Mouse (Mus musculus): ENCODE measurements around the gene Catsper3. TPM values are rescaled to one million over a fixed set of nuclear protein-coding genes. Genes with fewer than 3 reads are reported as not detected.

Gene Catsper3
- polyA plus RNA-seq, 2 experiments: 0.18 TPM; not detected in 1

DNA sequence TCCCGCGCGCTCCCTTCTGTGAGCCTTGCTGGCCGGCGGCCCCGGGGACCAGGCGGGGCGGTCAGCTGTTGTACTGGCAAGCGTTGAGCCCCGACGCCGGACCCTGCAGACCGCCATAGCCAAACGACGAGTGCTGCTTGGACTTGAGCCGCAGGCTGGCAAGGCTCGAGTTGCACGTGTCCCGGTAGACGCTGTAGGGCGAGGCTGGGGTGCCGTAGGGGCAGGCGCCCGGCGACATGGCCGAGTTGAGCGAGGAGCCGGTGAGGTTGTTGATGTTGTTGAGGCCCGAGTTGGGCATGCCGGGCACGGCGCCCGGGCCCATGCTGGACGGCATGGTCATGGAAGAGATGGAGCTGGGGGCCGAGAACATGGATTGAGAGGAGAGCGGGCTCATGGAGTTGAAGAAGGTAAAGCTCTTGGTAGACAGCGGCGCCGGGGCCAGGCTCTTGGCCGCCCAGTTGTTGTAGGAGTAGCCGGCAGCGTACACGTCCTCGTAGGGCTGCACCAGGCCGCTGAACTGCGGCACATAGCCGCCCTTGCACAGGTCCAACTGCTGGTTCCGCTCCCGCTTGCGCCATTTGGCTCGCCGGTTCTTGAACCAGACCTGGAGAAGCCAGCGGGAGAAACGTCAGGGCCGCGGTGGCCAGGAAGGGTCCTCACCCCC, 41.8 kb downstream of the Catsper3 start:
- H3K27ac ChIP-seq (replicated peaks; ENCODE audit: low read depth, low read length): peak overlapping the region; percentile 73
- peak overlapping the region; percentile 77 for H3K9ac ChIP-seq (ENCODE audit: low read depth, low read length, severe bottlenecking)
- under 1% methylated on average over 56 of the region's 56 CpGs for WGBS
- DNase-seq (ENCODE audit: low spot score) (no peak), ATAC-seq (ENCODE audit: low FRiP score, low read depth) (no peak)
- peak overlapping the region; percentile 66 for H3K4me2 ChIP-seq (replicated peaks; ENCODE audit: low read depth, low read length, severe bottlenecking)
- H3K27me3 ChIP-seq (ENCODE audit: control insufficient read depth, insufficient read depth, low read length): peaks cover 64% of the 10 kb centered on the region; the same call in 1 of the 2 replicates
- H3K4me3 ChIP-seq (replicated peaks; ENCODE audit: low read length): peak overlapping the region; percentile 36
- no peak for TF ChIP-seq POLR2A (IDR thresholded peaks at IDR 0.05; ENCODE audit: borderline replicate concordance, extremely low read depth, insufficient read depth, insufficient read length)
- H3K36me3 ChIP-seq (ENCODE audit: control insufficient read depth, insufficient read depth, low read length): peaks cover 45% of the 10 kb centered on the region
- H3K9me3 ChIP-seq (ENCODE audit: control insufficient read depth, low read length): no peaks in the 10 kb centered on the region
- H3K4me1 ChIP-seq (ENCODE audit: control insufficient read depth, insufficient read depth, low read length): peaks cover 34% of the 10 kb centered on the region

GRCm38 (mm10) chr13:55826796-55827678, 42.7 kb downstream of the Catsper3 start:
- 10% methylated on average over 13 of the region's 13 CpGs for WGBS
- ATAC-seq (ENCODE audit: low FRiP score, low read depth): no peak
- peak overlapping the region; percentile 92 for H3K9ac ChIP-seq (ENCODE audit: low read depth, low read length, severe bottlenecking)
- TF ChIP-seq POLR2A (IDR thresholded peaks at IDR 0.05; ENCODE audit: borderline replicate concordance, extremely low read depth, insufficient read depth, insufficient read length): no peak
- H3K4me3 ChIP-seq (replicated peaks; ENCODE audit: low read length): peak overlapping the region; percentile 67
- H3K9me3 ChIP-seq (ENCODE audit: control insufficient read depth, low read length): no peaks in the 10 kb centered on the region
- H3K4me2 ChIP-seq (replicated peaks; ENCODE audit: low read depth, low read length, severe bottlenecking): peak overlapping the region; percentile 66
- H3K27me3 ChIP-seq (ENCODE audit: control insufficient read depth, insufficient read depth, low read length): peaks cover 71% of the 10 kb centered on the region
- peaks cover 37% of the 10 kb centered on the region for H3K4me1 ChIP-seq (ENCODE audit: control insufficient read depth, insufficient read depth, low read length)
- peaks cover 45% of the 10 kb centered on the region for H3K36me3 ChIP-seq (ENCODE audit: control insufficient read depth, insufficient read depth, low read length)
- peak overlapping the region; percentile 73 for H3K27ac ChIP-seq (replicated peaks; ENCODE audit: low read depth, low read length)
- no peak for DNase-seq (ENCODE audit: low spot score)

DNA sequence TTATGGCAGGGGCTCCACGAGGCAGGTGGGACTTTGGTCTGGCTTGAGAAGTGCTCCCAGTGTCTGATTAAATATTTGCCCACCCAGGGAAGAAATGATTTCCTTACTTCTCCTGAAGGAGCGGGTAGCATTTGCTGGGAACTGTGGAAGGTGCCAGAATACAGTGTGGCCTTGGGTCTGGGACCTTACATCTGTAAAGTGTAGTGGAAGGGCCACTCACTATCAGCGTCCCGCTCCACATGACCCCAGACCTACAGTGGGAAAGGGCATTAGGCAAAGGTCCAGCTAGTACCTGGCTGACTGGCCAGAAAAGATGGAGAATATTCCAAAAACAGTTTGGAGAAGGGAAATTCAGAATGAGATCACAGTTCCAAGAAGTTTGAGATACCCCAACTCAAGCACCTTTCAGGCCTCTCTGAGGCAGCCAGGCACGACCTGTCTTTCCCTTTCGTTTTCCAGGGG, 43.3 kb downstream of the Catsper3 start:
- Histone ChIP-seq H3K4me1 (ENCODE audit: control insufficient read depth, insufficient read depth, low read length) (peaks cover 37% of the 10 kb centered on the region), H3K27ac (replicated peaks; ENCODE audit: low read depth, low read length) (peak overlapping the region; percentile 73), H3K9me3 (ENCODE audit: control insufficient read depth, low read length) (no peaks in the 10 kb centered on the region), H3K27me3 (ENCODE audit: control insufficient read depth, insufficient read depth, low read length) (peaks cover 77% of the 10 kb centered on the region), H3K4me3 (replicated peaks; ENCODE audit: low read length) (peak overlapping the region; percentile 67), H3K4me2 (replicated peaks; ENCODE audit: low read depth, low read length, severe bottlenecking) (peak overlapping the region; percentile 66), H3K9ac (ENCODE audit: low read depth, low read length, severe bottlenecking) (peak overlapping the region; percentile 92), H3K36me3 (ENCODE audit: control insufficient read depth, insufficient read depth, low read length) (peaks cover 45% of the 10 kb centered on the region)
- no peak for TF ChIP-seq POLR2A (IDR thresholded peaks at IDR 0.05; ENCODE audit: borderline replicate concordance, extremely low read depth, insufficient read depth, insufficient read length)
- no peak for DNase-seq (ENCODE audit: low spot score)
- WGBS: 8% methylated on average over 6 of the region's 6 CpGs
- no peak for ATAC-seq (ENCODE audit: low FRiP score, low read depth)

DNA sequence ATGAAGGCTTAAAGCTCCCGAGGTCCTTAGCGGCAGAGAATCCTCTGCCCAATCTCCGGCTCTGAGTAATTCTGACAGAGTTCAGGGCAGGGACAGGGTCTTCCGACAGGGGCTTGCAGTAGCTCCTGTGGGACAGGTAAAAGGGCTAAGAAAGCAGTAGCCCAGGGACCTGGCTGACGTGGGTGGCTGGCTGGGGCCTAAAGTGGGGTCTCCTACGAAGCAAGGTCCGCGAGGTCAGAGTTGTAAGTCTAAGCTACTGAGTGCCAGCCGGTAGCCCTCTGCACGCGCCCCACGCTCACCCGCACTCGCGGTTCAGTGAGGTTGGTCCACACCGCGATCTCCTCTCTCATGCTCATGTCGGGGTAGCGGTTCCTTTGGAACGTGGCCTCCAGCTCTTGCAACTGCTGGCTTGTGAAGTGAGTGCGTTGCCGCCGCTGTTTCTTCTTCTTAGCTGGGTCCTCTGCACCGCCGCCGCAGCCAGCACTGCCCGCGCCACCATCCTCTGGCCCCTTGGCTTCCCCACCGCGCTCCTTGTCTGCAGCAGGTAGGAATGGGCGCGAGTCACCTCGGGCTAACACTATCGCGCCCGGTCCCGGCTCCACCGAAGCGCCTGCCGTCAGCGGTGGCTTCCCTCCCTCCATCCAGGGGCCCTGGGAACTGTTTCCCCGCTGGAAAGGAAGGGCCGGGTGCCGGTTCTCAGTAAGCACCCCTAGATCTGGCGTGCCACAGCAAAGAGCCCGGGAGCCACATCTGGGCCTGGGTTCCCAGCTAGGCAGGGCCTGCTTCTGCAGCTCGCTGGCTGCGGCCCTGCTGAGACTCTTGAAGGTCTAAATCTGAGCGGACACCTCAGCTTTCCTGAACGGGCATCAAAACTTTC, 44.0 kb downstream of the Catsper3 start:
- ATAC-seq (ENCODE audit: low FRiP score, low read depth) (no peak), DNase-seq (ENCODE audit: low spot score) (no peak)
- WGBS: 3% methylated on average over 50 of the region's 50 CpGs
- Histone ChIP-seq H3K27ac (replicated peaks; ENCODE audit: low read depth, low read length) (peak overlapping the region; percentile 73), H3K4me2 (replicated peaks; ENCODE audit: low read depth, low read length, severe bottlenecking) (peak overlapping the region; percentile 66), H3K9ac (ENCODE audit: low read depth, low read length, severe bottlenecking) (peak overlapping the region; percentile 92), H3K4me3 (replicated peaks; ENCODE audit: low read length) (peak overlapping the region; percentile 67), H3K4me1 (ENCODE audit: control insufficient read depth, insufficient read depth, low read length) (peaks cover 37% of the 10 kb centered on the region), H3K36me3 (ENCODE audit: control insufficient read depth, insufficient read depth, low read length) (peaks cover 41% of the 10 kb centered on the region), H3K9me3 (ENCODE audit: control insufficient read depth, low read length) (no peaks in the 10 kb centered on the region), H3K27me3 (ENCODE audit: control insufficient read depth, insufficient read depth, low read length) (peaks cover 84% of the 10 kb centered on the region)
- no peak for TF ChIP-seq POLR2A (IDR thresholded peaks at IDR 0.05; ENCODE audit: borderline replicate concordance, extremely low read depth, insufficient read depth, insufficient read length)

Data from limb, embryonic 14.5 days (tissue).